Mouse (Mus musculus): ENCODE measurements around the gene Yeats2.
"Not testable (repeated sequence)": the region's sequence is repeated elsewhere in the genome, so short reads cannot be mapped to it uniquely, and the experiment has no call there.

DNA sequence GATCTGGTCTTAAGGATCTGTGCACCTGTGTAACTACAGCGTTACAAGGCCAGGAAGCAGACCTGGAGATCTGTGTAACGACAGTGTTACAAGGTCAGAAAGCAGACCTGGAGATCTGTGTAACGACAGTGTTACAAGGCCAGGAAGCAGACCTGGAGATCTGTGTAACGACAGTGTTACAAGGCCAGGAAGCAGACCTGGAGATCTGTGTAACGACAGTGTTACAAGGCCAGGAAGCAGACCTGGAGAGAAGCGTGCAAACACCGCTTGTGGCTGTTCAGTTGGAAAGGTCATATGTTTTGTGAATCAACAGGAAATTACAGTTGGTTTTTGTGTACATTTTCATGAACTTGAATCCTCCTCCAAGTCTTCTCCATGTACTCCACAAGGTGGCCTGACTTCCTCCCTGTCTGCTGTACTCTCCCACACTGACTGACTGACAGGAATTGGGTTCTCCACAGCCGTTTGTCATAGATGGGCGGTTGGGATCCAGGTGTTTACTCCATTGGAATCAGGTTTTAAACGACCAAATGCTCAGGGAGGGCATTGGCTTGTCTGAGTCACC is 14.5 kb upstream of the Yeats2 start:
- not testable (repeated sequence) for TF ChIP-seq CTCF (IDR thresholded peaks at IDR 0.05; ENCODE audit: borderline replicate concordance, insufficient read depth, low read depth, low read length); POLR2A (IDR thresholded peaks at IDR 0.05; ENCODE audit: borderline replicate concordance, insufficient read depth, low read length)
